12 mouse cellular contexts compared by ENCODE assay signal in genomic region chr5:37240550-37240949, GRCm38 (mm10). TPM values are rescaled to one million over a fixed set of nuclear protein-coding genes. Genes with fewer than 3 reads are reported as not detected.
DNase-seq lines count a peak whose midpoint lies in the region; ATAC-seq lines count a peak whose summit lies in the region.
"Had no signal": no experiment of that assay in that cellular context is flagged by ENCODE, and none has a peak within 500 bp of the region (broad histone marks: within the 10 kb centered on the region; RNA-seq: fewer than 3 reads in every experiment).

No protein-coding gene starts in this region.

- intact Hi-C loops in left cerebral cortex, postnatal 10 days (cut with DNase I), result loop anchor here (5.0 kb wide), 2 partner anchors 63 to 78 kb away; no protein-coding TSS in a partner anchor

- no peak overlapping the region for H3K4me3 ChIP-seq in midbrain, embryonic 16.5 days (ENCODE audit: low read depth, low read length)
- no peak overlapping the region for H3K4me3 ChIP-seq in midbrain, embryonic 13.5 days (replicated peaks)
- H3K4me3 ChIP-seq: stomach, embryonic 15.5 days had no signal

- peaks cover 17% of the 10 kb centered on the region for H3K4me1 ChIP-seq in midbrain, embryonic 16.5 days (ENCODE audit: control insufficient read depth, insufficient read depth, low read length)
- peaks cover 49% of the 10 kb centered on the region for H3K4me1 ChIP-seq in midbrain, embryonic 13.5 days (replicated peaks)

- no peak for ATAC-seq in midbrain, embryonic 16.5 days
- no peak for ATAC-seq in midbrain, embryonic 13.5 days

- H3K9ac ChIP-seq in midbrain, embryonic 16.5 days (ENCODE audit: low read depth, low read length), result 0 out of 2 replicates have a peak overlapping the region, but pooled peaks have one; percentile 16
- no peak overlapping the region for H3K9ac ChIP-seq in midbrain, embryonic 13.5 days (replicated peaks)
- H3K9ac ChIP-seq: stomach, embryonic 15.5 days had no signal

- WGBS in midbrain, embryonic 16.5 days, result 7% methylated on average over 5 of the region's 5 CpGs
- 3% methylated on average over 5 of the region's 5 CpGs for WGBS in midbrain, embryonic 13.5 days

- peak; percentile 45 to 59 for DNase-seq in cerebellum, postnatal 10 days
- no peak for DNase-seq in cerebellum, postnatal 4 days (ENCODE audit: low spot score in 2 of 2)
- DNase-seq in forelimb bud, embryonic 11.5 days (ENCODE audit: low read depth, low spot score), result peak; percentile 73
- DNase-seq in retina, postnatal 1 day, result peak; percentile 69
- no peak for DNase-seq in thymus, postnatal 14 days
- DNase-seq in left cerebral cortex, postnatal 10 days (ENCODE audit: extremely low spot score in 1 of 2, low spot score in 2 of 2), result no peak
- DNase-seq: cerebellum, postnatal 25 days had no signal

- H3K4me2 ChIP-seq in midbrain, embryonic 16.5 days (ENCODE audit: low read length), result no peak overlapping the region
- H3K4me2 ChIP-seq in midbrain, embryonic 13.5 days (replicated peaks), result no peak overlapping the region
- H3K4me2 ChIP-seq: stomach, embryonic 15.5 days had no signal

- H3K36me3 ChIP-seq in midbrain, embryonic 16.5 days (ENCODE audit: control insufficient read depth, insufficient read depth, low read length), result no peaks in the 10 kb centered on the region
- H3K36me3 ChIP-seq in midbrain, embryonic 13.5 days, result no peaks in the 10 kb centered on the region
- H3K36me3 ChIP-seq: G1E; midbrain, embryonic 12.5 days; stomach, embryonic 15.5 days had no signal

- H3K27me3 ChIP-seq in midbrain, embryonic 16.5 days (ENCODE audit: control insufficient read depth, insufficient read depth, low read depth, low read length), result no peaks in the 10 kb centered on the region
- peaks cover 40% of the 10 kb centered on the region for H3K27me3 ChIP-seq in midbrain, embryonic 13.5 days

- H3K9me3 ChIP-seq in midbrain, embryonic 16.5 days (replicated peaks; ENCODE audit: control insufficient read depth, low read length, poor library complexity, severe bottlenecking), result no peaks in the 10 kb centered on the region
- H3K9me3 ChIP-seq in midbrain, embryonic 13.5 days, result no peaks in the 10 kb centered on the region
- H3K9me3 ChIP-seq: midbrain, embryonic 12.5 days; stomach, embryonic 15.5 days had no signal

- no peak overlapping the region for H3K27ac ChIP-seq in midbrain, embryonic 16.5 days (ENCODE audit: low read length)
- no peak overlapping the region for H3K27ac ChIP-seq in midbrain, embryonic 13.5 days
- H3K27ac ChIP-seq: midbrain, embryonic 12.5 days; stomach, embryonic 15.5 days had no signal

RNA-seq across cellular contexts. Expression of gene Crmp1, which starts 1.2 kb away (rescaled TPM):
- 977 and 1,010 TPM in 2 replicates for polyA plus RNA-seq in midbrain, embryonic 16.5 days (2015; fragmentation: Nextera tagmentation; extraction: Ambion mirVana)
- 711 and 713 TPM in 2 replicates for polyA plus RNA-seq in midbrain, embryonic 13.5 days (2015; fragmentation: Nextera tagmentation; extraction: Ambion mirVana)
- 100 to 1,000 TPM; 780 to 841 TPM for total RNA-seq in left cerebral cortex, postnatal 10 days (2021)
- total RNA-seq: G1E had no signal
- polyA plus RNA-seq: G1E had no signal

Comparison
In these comparisons a context has a peak if more than half of its experiments do, and no peak if none do; other contexts are left out.
1. DNase-seq: peak in cerebellum, postnatal 10 days (2 of 2), forelimb bud, embryonic 11.5 days (single experiment) and retina, postnatal 1 day (single experiment); none in cerebellum, postnatal 4 days (0 of 2), thymus, postnatal 14 days (single experiment) and left cerebral cortex, postnatal 10 days (0 of 2).